Mouse (Mus musculus) myocyte (in vitro differentiated cells): ENCODE results near the gene Vhl.

Experiments used
- E2F4 ChIP-seq: IDR thresholded peaks from one replicate; pipeline ENCODE4 v1.6.1; 2011; ENCODE audit warnings: mild to moderate bottlenecking, control low read depth, moderate library complexity; ENCODE audit not compliant: insufficient read depth
- MAX ChIP-seq: IDR thresholded peaks from one replicate; pipeline ENCODE4 v1.6.1; 2011; ENCODE audit warnings: low read depth, mild to moderate bottlenecking, control low read depth
- POLR2A ChIP-seq: IDR thresholded peaks from one replicate; pipeline ENCODE4 v1.6.1; 2011; ENCODE audit warnings: low read depth, mild to moderate bottlenecking, control low read depth, moderate library complexity; ENCODE audit not compliant: insufficient read length
- TCF12 ChIP-seq: IDR thresholded peaks from one replicate; pipeline ENCODE4 v1.6.1; 2011; ENCODE audit warnings: mild to moderate bottlenecking, control low read depth; ENCODE audit not compliant: poor library complexity, insufficient read depth, severe bottlenecking
- USF1 ChIP-seq: IDR thresholded peaks from one replicate; pipeline ENCODE4 v1.6.1; 2011; ENCODE audit warnings: low read depth, mild to moderate bottlenecking, control low read depth, moderate library complexity

- TF ChIP-seq POLR2A (no peak), USF1 (no peak), TCF12 (no peak), E2F4 (no peak), MAX (no peak)
Observed at GRCm38 (mm10) chr6:113643967-113644366, 20.2 kb downstream of the Vhl start.
